Mouse (Mus musculus): ENCODE measurements at regions not wholly inside any gene's neighbourhood (a gene's known extent, or its start where the extent isn't known, plus 50 kb on each side); places are given as distances from the start of the nearest gene placed in this dataset.

- DNase-seq = peak; percentile 60
Measured at GRCm38 (mm10) chr12:77667875-77668204, 429.9 kb downstream of the Fut8 start.

DNA sequence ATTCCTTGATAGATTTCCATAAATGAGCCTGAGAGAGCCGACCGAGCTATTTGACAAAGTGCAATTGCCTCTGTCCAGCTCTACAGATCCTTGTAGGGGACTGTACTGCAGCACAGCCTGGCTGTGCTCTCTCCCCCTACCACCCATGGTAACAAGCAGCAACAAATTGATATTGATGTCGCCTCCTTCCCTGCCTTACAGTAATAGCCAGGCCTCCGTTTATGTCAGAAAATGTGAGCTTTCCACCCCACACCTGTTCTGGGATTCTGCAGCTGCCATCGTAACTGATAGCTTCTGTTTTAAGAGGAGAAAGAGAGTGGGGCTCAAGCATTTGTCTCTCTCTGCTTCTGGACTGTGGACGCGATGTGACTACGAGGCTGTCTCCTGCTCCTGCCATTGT is 432.6 kb downstream of the Fut8 start:
- no peak for DNase-seq

- no peak for DNase-seq
Measured at GRCm38 (mm10) chr12:77674352-77674751, 436.4 kb downstream of the Fut8 start.

- peak; percentile 21 for DNase-seq
Measured at GRCm38 (mm10) chr12:77674755-77675154, 436.8 kb downstream of the Fut8 start.

DNA sequence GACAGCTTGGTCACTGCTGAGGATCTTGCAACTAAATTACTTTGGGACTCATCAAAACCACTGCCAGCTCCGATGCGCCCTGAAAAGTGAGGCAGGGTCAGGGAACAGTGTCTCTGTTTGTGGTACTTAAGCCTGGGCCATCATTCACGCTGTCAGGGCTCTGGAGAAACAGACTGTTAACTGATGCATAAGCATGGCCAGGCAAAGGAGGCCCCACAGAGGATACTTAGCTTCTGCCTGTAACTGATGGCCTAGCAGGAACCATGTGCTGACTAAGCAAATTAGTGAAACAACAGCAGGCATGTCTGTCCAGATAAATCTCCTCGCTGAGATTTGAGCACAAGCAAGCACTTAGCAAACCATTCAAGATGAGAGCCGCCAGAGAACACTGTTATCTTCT is 440.1 kb downstream of the Fut8 start:
- no peak for DNase-seq

DNA sequence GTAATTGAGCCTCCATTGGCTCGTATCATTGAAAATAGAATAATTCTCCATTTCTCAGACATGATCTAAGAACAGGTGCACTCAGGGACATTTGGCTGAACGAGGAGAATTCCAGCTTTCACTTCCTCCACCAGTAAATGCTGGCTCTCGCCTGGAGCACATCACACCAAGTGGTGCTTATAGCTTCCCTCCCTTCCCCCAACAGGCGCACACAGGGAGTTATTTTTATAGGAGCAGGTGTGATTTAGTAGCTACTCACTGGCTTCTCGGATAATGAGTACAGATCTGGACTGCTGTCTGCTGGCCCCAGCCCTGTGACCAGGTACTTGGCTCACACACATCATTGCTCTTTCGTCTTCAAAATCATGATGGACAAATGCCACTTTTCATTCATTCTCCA is 456.2 kb downstream of the Fut8 start:
- DNase-seq = no peak

DNA sequence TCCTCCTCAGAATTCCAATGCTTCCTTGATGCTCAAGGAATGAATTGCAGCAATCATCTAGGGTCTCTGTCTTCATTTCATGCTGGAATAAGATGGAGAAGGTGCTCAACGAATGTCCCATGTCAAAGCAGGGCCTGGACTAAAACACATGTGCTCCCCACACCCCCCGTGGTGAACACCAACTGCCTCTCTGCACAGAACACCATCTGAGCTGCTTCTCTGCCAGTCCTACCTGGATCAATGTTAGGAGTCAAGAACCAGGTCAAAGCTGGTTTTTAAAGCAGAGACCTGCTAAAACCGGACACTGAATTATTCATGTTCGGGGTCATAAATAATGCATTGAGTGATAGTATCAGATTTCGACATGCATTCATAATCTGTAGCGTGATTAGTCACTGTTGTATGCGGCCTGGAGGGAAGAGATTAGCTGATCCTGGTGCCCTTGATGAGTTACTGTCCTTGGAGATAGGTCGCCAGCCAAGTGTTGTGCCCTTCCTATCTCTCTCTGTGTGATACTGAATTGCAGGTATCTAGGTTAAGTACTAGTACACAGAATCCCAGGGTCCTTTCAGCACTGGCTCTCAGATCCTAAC is 458.2 kb downstream of the Fut8 start:
- DNase-seq = peak; percentile 17

DNA sequence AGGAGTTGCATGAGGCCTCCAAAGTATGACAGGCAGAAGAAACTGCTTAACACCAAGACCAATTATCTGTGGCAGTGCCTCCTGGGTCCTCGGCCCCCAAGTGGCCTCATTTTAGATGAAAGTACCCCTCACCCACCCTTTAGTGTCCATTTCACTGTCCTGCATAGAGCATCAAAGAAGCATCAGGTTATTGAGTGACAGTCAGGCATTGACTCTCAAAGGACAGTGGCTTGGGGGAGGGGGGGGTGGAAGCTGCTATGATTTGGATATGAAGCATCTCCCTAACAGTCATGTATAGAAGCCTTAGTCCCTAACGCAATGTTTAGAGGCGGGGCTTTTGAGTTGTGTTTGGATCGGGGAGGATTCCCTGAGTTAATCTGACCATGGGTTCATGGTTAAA is 458.7 kb downstream of the Fut8 start:
- no peak for DNase-seq

- DNase-seq = no peak
Measured at GRCm38 (mm10) chr12:77698088-77698487, 460.2 kb downstream of the Fut8 start.

GRCm38 (mm10) chr12:77699896-77700605 is 462.1 kb downstream of the Fut8 start:
- no peak for DNase-seq

- no peak for DNase-seq
Measured at GRCm38 (mm10) chr12:77715506-77715905, 477.6 kb downstream of the Fut8 start.

DNA sequence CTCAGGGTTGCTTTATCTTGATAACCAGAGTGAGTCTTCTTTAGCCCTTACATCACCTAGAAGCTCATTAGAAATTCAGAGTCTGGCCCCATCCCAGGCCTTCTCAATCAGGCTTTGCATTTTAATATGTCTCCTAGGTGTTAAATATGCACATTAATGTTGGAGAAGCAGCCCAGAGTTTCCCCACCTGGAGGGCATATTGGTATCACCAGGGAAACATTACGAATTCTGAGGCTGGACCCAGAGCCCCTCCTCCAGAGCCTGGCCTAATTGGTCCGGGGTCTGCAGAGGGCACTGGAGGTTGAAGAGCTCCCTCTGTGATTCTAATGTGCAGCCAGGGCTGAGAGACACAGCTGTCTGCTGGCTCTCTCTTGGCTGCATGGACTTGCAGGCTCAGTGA is 478.1 kb downstream of the Fut8 start:
- DNase-seq = no peak

DNA sequence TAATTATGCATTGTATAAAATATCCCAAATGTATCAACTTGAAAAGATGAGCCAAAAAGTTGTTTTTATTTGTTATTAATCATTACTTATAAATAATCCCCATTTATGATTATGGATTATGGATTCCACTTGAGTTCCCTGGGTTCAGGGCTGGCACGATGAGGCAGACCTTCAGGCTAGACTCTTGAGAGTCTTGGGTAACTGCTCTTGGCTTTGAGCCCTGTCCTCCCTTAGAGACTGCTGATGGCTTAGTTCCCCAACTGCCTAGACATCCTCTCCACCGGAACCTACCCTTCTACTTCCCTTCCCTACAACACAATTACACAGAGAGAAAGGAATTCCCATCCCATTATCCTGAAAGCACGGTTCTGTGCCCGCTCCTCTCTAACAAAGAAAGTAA is 466.3 kb upstream of the Gm6657 start:
- no peak for DNase-seq

DNA sequence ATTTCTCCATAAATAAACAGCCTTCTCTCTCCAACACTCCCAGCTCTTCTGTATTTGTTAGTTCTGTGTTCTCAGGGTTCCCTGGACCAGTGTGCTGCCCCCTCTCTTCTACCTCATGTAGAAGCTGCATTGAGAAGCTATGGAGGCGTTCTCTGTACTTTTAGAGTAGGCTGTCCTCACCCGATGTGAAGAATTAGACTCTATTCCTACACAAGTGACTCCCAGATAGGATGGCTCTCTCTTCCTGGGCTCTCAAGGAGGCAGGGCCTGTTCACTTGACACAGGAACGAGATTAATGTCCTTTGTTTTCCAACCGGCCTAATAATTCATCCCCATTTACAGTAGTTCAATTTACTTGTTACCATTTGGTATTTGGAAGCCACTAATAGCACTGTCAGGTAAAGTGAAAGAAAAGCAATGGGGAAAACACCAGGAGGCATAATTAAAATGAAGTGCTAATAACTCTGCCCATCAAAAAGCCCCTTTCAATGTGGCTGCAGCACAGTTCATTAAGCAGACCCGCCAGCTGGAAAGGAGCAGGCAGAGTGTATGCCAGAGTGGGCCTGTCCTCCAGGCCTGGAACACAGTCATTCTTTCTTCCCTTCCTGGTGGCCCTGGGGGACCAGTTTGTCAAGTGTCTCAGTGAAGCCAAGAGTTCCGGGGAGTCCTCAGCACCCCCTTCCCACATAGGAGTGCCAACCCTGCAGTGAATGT is 454.8 kb upstream of the Gm6657 start:
- no peak for DNase-seq

DNA sequence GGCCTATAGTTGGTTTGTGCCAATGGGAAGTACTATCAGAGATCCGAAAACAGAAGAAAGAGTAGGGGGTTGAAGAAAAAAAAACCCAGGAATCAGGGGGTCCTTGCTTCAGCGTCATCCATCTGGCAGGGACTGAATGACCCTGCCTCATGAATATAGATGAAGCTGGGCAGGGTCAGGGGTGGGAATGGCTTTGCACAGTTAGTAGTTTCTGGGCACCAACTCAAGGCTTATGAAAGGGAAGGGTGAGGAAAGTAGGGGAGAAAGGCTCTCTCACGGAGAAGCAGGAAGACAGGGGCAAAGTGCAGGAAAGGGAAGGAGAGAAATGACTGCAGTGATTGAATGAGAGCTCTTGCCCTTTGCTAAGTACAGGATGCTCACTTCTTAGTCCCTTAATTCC is 451.3 kb upstream of the Gm6657 start:
- DNase-seq = peak; percentile 22

DNA sequence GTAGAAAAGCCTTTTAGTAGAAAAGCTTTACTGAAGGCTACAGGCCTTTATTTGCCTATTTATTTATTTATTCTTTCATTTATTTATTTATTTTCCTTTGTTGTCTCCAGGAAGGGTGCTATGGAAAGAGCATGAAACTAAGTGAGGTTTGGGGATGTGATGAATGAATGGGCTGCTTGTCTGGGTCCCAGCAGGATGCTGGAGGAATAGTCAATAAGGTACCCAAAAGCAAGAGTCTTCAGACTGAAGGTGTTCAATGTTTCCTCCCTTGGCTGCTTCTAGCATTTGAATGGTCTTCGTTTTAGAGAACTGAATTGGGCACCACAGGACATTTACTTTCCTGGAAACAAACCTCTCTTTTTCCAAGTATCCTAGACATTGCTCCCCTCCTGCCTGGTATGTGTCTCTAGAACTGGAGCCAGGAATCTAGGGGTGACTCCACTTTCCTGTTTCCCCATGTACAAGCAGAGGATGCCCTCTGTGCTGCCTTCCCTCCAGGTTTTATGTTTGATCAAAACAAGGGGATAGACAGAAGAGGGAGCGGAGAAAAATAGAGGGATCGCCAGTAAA is 444.5 kb upstream of the Gm6657 start:
- DNase-seq = no peak

DNA sequence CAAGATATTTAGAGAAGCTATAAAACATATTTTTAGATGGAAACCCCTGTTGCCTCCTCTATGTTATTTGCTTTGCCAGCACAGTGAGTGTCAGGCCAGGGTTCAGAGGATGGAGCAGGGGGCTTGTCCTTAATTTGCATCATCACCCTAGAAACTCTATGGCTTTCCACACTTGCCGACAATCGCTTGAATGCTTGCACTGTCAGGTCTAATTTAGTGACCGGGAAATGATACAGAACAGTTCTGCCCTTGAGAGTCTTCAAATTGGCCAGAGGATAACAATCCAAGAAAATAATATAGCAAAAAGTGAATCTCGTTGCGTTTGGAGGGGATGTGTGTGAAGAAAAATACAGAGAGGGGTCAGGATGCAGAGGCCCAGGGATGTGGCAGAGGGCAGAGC is 441.9 kb upstream of the Gm6657 start:
- no peak for DNase-seq

GRCm38 (mm10) chr12:77756021-77756420 is 438.0 kb upstream of the Gm6657 start:
- no peak for DNase-seq

DNA sequence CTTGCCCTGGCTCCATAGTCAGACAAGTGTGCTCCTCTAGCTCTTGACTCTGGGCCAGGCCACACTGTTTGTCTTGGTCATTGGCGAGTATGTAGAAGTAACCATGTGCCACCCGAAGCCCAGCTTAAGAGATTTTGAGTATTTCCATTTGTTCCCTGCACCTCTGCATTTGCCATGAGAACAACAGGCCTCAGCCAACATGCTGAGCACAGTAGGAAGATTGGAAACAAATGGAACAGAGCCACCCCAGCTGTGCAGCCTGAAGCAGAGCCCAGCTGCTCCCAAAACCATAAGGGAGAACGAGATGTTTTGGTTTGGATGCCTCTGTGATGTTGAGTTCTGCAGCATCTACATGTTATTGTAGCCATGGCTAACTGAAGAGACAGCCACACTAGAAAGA is 433.1 kb upstream of the Gm6657 start:
- no peak for DNase-seq

- DNase-seq = no peak
Measured at GRCm38 (mm10) chr12:77776011-77776546, 418.0 kb upstream of the Gm6657 start.

DNA sequence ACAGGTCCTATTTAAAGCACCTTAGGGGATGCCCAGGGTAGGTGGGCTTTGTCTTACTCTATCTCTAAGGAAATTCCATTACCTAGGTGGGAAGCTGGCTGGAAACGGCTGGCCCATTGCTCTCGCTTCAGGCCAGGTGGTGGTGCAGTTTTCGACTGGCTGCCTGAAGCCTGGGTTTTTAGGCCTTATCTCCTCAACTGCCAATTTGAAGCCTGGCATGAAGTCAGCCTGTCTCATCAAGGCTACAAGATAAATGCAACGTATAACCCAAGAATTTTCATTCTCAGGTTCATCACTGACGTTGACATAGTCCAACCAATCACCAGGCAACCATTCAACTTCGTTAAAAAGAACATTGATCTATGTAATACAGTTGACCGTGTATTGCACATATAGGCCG is 417.3 kb upstream of the Gm6657 start:
- DNase-seq = no peak

DNA sequence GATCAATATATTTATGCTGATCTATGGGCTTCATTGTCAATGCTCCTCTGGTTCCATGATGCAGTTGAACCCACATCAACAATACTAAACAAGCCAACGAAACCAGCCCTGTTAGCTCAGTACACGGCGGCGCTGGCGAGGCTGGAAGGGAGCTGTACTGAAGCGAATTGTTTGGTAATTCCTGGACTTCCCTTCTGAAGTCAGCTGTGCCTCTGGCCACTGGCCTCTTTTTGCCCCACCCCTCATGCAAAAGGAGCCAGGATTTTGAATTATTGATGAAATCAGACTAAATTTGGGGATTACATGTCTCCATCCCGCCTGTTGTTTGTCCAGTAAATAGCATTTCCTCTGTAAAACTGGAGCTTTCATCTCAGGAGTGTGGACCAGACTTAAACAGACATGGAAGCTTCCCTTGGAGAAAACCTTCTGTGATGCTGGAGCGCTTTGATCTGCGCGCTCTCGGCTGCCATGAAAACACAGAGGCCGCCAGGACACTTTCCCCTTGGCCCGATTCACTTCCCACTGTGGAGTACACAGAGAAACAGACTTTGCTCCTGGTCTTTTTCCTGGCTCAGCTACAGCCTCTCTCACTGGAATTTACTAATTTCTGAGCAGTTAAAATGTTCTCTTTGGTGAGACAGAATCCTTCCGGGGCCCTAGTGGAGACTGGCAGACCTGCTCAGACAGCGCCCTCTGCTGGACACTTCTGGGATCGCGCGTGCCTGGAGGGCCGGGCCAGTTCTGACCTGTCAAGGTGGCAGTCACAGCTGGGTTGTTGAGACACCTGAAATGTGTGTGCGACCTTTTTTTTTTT is 412.9 kb upstream of the Gm6657 start:
- DNase-seq = peak; percentile 93

DNA sequence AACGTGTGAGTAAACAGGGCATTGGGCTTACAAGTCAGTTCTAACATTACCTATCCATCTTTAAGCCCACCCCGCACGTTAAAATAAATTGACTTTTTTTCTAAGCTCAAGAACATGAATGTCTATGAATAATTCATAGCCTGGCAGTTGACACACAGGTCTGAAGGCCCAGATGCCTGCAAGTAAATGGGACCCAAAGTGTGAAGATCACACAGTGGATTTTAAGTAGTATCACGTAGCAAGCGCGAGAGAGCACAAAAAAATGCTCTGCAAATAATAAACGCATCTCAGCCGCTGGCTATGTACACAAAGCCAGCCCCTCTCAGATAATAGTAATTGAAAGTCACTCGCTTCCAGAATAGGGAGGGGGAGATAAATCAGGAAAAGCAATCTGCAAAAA is 410.1 kb upstream of the Gm6657 start:
- no peak for DNase-seq
